Mouse (Mus musculus) lung, adult 2 months (tissue): ENCODE measurements around the gene Lrrc61. TPM values are rescaled to one million over a fixed set of nuclear protein-coding genes. Genes with fewer than 3 reads are reported as not detected.

Experiments used
- DNase-seq: peaks from one replicate; pipeline ENCODE4 v3.0.0; 2022
- H3K4me1 ChIP-seq: fragments of 200-500 bp; 2 replicates; pipeline ENCODE4 v1.6.1; 2011; ENCODE audit warnings: low read length; ENCODE audit not compliant: control insufficient read depth, insufficient read depth
- H3K4me3 ChIP-seq: fragments of 200-500 bp; replicated peaks from 2 replicates; pipeline ENCODE3; 2011; ENCODE audit warnings: low read depth, mild to moderate bottlenecking, control low read depth, low read length; ENCODE audit errors: extremely low read depth
- CTCF ChIP-seq: fragments of 200-500 bp; IDR thresholded peaks from 2 replicates; pipeline ENCODE4 v1.5.1; 2011; ENCODE audit warnings: mild to moderate bottlenecking, low read length, control low read depth; ENCODE audit not compliant: insufficient read depth
- POLR2A ChIP-seq: fragments of 200-500 bp; IDR thresholded peaks from 2 replicates; pipeline ENCODE4 v1.6.1; 2011; ENCODE audit warnings: low read depth, mild to moderate bottlenecking, control low read depth, low read length, borderline replicate concordance; ENCODE audit errors: extremely low read depth
- WGBS: fragments of 180-500 bp; shearing (Covaris S2); methylation state at CpG from one replicate; pipeline ENCODE4 v1.1.7; 2018; 5-methylcytosine and 5-hydroxymethylcytosine counted together
- polyA plus RNA-seq: library from polyadenylated mRNA; depleted of rRNA; stranded (reverse); fragments of >200 nt; gene quantifications from 2 replicates; pipeline ENCODE4 v1.2.3, GENCODE M21; 2012

Lrrc61 gene
- polyA plus RNA-seq, 1 experiment, result 16.8 TPM

DNA sequence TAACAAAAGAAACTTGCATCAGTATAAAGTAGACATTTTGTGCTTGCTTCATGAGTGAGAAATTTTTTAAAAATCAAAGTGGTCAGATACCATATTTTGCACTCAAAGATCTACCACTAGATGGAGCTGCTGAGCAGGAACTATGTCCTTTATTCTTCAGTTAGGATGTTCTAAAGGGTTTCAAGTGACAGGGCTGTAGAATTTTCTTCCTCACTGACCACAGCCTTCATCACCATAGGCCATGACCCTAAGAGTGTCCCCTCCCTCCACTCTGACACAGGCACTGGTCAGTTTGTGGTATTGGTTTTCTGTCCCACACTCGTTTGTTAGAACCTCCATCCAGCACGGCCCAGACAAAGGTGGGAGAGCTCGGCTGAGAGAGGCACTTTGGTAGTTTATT is 27.4 kb downstream of the Lrrc61 start:
- no peak for DNase-seq
- 75% methylated on average over 3 of the region's 3 CpGs for WGBS
- TF ChIP-seq POLR2A (no peak), CTCF (no peak)
- H3K4me1 ChIP-seq, result no peaks in the 10 kb centered on the region
- no peak overlapping the region for H3K4me3 ChIP-seq

GRCm38 (mm10) chr6:48589194-48589750 is 34.7 kb downstream of the Lrrc61 start, which contains the start of gene Gm45021:
Gene Gm45021 (plus strand): TSS chr6:48589610.
- no peak for DNase-seq
- H3K4me3 ChIP-seq, result no peak within 1 kb of the TSS
- WGBS, result 17% methylated on average over 6 of the region's 6 CpGs
- TF ChIP-seq POLR2A (no peak), CTCF (no peak)
- H3K4me1 ChIP-seq, result no peaks in the 10 kb centered on the region

DNA sequence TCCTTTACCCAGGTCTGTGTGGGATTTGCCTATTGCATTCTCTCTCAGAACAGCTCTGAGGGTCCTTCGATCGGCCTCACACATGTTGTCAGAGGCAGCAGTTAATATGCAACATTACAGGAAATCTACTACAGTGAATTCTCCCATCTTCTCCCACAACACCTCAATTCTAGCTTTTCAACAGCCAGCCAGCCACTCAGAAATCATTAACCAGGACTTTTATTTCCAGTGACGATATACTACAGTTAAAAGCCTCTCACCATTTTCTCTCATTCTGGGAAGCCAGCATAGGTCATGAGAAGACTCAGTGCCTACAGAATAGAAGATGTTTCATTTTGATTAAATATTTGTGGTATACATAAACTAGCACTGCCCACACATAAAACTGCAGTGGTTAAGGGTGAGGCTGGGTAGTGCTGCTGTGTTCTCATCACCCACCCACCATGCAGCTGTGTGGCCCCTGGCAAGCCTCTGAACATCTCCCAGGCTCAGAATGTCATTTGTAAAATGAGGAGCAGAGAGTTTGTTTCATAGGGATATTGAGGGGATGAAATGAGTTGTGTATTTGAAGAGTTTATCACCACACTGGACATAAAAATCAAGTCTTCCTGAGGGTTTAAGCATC is 36.7 kb downstream of the Lrrc61 start:
- WGBS, result 82% methylated on average over 3 of the region's 3 CpGs
- no peak for DNase-seq

GRCm38 (mm10) chr6:48591871-48592270 is 37.3 kb downstream of the Lrrc61 start:
- no peak for TF ChIP-seq POLR2A
- TF ChIP-seq CTCF, result no peak
- 81% methylated on average over 6 of the region's 6 CpGs for WGBS
- Histone ChIP-seq H3K4me1 (0 out of 2 replicates have a peak, but pooled peaks cover 3% of the 10 kb centered on the region), H3K4me3 (no peak overlapping the region)
- no peak for DNase-seq

More for the DNA sequence above, 36.7 kb downstream of the Lrrc61 start:
- Histone ChIP-seq H3K4me1 (0 out of 2 replicates have a peak, but pooled peaks cover 3% of the 10 kb centered on the region), H3K4me3 (no peak overlapping the region)
- TF ChIP-seq POLR2A, result no peak
- TF ChIP-seq CTCF, result no peak

- peak; percentile 94 for DNase-seq
- Histone ChIP-seq H3K4me1 (0 out of 2 replicates have a peak, but pooled peaks cover 3% of the 10 kb centered on the region), H3K4me3 (peak within 1 kb of the TSS; percentile 88)
- 0 out of 2 replicates have a peak, but pooled peaks have one; percentile 20 for TF ChIP-seq CTCF
- TF ChIP-seq POLR2A, result peak; percentile 43; the same call in 1 of the 2 replicates
- WGBS, result 8% methylated on average over 42 of the region's 45 CpGs
These were observed 38.8 kb downstream of the Lrrc61 start, which contains the start of the genes Repin1 and Gm44965 for GRCm38 (mm10) chr6:48593158-48594042. Gene Repin1 (plus strand): TSS chr6:48593883. Gene Gm44965 (plus strand): TSS chr6:48593941.

DNA sequence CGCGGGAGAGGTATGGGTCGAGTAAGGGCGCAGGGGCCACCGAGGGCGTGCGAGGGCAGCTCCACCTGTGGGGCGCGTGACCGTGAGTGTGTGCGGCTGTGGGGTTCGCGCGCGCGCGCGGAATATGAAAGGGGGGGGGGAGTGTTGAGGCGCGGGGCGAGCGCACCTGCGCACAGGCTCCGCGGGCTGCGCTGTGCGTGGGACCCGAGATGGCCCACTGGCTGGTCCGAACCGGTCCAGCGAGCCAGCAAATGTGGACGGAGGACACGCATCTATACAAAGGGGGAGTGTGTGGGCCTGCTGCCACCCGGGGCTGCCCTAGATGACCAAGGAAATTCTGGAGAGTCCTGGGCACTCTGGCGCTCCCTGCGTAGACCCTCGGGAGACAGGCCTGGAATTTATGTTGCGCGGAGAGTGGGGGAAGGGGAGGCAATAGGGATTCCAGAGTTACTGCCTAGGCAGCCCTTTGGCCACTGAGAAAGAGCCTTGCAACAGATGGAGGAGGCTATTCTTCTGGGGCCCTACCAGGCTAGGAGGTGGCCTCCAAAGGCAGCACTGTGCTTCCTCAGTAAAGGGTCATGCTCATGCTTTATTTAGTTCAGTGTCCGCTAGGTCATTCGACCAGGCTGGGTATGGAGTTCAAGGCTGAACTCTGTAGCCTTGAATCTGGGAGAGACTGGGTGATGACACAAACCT is 39.6 kb downstream of the Lrrc61 start:
- WGBS, result 2% methylated on average over 40 of the region's 41 CpGs
- Histone ChIP-seq H3K4me1 (0 out of 2 replicates have a peak, but pooled peaks cover 3% of the 10 kb centered on the region), H3K4me3 (peak overlapping the region; percentile 88)
- TF ChIP-seq POLR2A, result no peak
- TF ChIP-seq CTCF, result no peak
- no peak for DNase-seq

GRCm38 (mm10) chr6:48595278-48595677 is 40.7 kb downstream of the Lrrc61 start:
- no peak for DNase-seq
- TF ChIP-seq CTCF, result no peak
- no peak for TF ChIP-seq POLR2A
- H3K4me3 ChIP-seq, result no peak overlapping the region
- H3K4me1 ChIP-seq, result 0 out of 2 replicates have a peak, but pooled peaks cover 3% of the 10 kb centered on the region
- 70% methylated on average over 1 of the region's 1 CpGs for whole genome bisulfite sequencing

DNA sequence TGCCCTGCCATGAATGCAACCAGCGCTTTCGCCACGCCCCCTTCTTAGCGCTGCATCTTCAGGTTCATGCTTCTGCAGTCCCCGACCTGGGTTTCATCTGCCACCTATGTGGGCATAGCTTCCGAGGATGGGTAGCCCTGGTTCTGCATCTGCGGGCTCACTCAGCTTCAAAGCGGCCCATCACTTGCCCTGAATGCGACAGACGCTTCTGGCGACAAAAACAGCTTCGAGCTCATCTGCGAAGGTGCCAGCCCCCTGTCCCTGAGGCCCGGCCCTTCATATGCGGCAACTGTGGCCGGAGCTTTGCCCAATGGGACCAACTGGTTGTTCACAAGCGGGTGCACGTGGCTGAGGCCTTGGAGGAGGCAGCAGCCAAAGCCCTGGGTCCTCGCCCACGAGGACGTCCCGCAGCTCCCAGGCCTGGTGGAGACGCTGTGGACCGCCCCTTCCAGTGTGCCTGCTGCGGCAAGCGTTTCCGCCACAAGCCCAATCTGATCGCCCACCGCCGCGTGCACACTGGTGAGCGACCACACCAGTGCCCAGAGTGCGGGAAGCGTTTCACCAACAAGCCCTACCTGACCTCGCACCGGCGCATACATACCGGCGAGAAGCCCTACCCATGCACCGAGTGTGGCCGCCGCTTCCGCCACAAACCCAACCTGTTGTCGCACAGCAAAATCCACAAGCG is 42.1 kb downstream of the Lrrc61 start:
- H3K4me3 ChIP-seq, result no peak overlapping the region
- WGBS, result 98% methylated on average over 45 of the region's 45 CpGs
- H3K4me1 ChIP-seq, result peaks cover 3% of the 10 kb centered on the region; the same call in 1 of the 2 replicates
- TF ChIP-seq POLR2A (no peak), CTCF (no peak)
- DNase-seq, result no peak
